In the genomic region with DNA sequence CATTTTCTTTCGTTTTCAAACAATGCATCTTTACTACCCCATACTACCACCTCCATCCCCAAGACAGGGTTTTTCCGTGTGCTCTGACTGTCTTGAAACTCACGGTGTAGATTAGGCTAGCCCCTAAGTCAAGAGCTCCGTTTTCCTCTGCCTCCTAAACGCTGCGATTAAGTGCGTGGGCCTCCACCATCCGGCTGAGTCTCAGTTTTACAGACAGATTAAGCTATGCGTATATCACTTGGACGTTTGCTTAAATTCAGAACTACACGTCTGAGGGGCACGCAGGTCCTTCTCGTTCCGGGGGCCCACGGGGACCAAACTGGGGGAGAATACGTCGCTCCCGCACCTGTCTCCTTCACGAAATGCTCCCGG, we compare ENCODE assay signal across 7 mouse cellular contexts. TPM values are rescaled to one million over a fixed set of nuclear protein-coding genes. Genes with fewer than 3 reads are reported as not detected.
A peak's percentile ranks its signal among the peaks of the same experiment; 100 is the strongest.
DNase-seq lines count a peak whose midpoint lies in the region; ATAC-seq lines count a peak whose summit lies in the region.

No protein-coding gene starts in this region.

- WGBS in forebrain, embryonic 10.5 days: under 1% methylated on average over 20 of the region's 20 CpGs
- 1% methylated on average over 20 of the region's 20 CpGs for WGBS in limb, embryonic 13.5 days
- 1% methylated on average over 20 of the region's 20 CpGs for WGBS in stomach, embryonic 15.5 days

- H3K9ac ChIP-seq in limb, embryonic 13.5 days: peak overlapping the region; percentile 84
- H3K9ac ChIP-seq in stomach, embryonic 15.5 days: peak overlapping the region; percentile 80

- H3K9me3 ChIP-seq in megakaryocyte, embryonic 14.5 days: no peaks in the 10 kb centered on the region
- no peaks in the 10 kb centered on the region for H3K9me3 ChIP-seq in forebrain, embryonic 10.5 days
- no peaks in the 10 kb centered on the region for H3K9me3 ChIP-seq in limb, embryonic 13.5 days
- H3K9me3 ChIP-seq in stomach, embryonic 15.5 days: no peaks in the 10 kb centered on the region

- no peaks in the 10 kb centered on the region for H3K27me3 ChIP-seq in megakaryocyte, embryonic 14.5 days (replicated peaks)
- no peaks in the 10 kb centered on the region for H3K27me3 ChIP-seq in forebrain, embryonic 10.5 days (ENCODE audit: poor library complexity, severe bottlenecking)
- H3K27me3 ChIP-seq in limb, embryonic 13.5 days: no peaks in the 10 kb centered on the region
- no peaks in the 10 kb centered on the region for H3K27me3 ChIP-seq in stomach, embryonic 15.5 days (replicated peaks)

- H3K36me3 ChIP-seq in megakaryocyte, embryonic 14.5 days (replicated peaks; ENCODE audit: low read length): peaks cover 61% of the 10 kb centered on the region
- peaks cover 60% of the 10 kb centered on the region for H3K36me3 ChIP-seq in forebrain, embryonic 10.5 days (replicated peaks)
- H3K36me3 ChIP-seq in limb, embryonic 13.5 days: peaks cover 49% of the 10 kb centered on the region
- peaks cover 9% of the 10 kb centered on the region for H3K36me3 ChIP-seq in stomach, embryonic 15.5 days

- ATAC-seq in megakaryocyte, adult 5-6 weeks (ENCODE audit: poor library complexity, severe bottlenecking): no peak
- ATAC-seq in limb, embryonic 13.5 days (ENCODE audit: low FRiP score, low read depth): no peak
- no peak for ATAC-seq in stomach, embryonic 15.5 days (ENCODE audit: insufficient read depth, low FRiP score, low read depth)

- peak overlapping the region; percentile 77 for H3K4me2 ChIP-seq in limb, embryonic 13.5 days (replicated peaks)
- H3K4me2 ChIP-seq in stomach, embryonic 15.5 days: peak overlapping the region; percentile 75

- peak overlapping the region; percentile 91 for H3K27ac ChIP-seq in forebrain, embryonic 10.5 days
- H3K27ac ChIP-seq in limb, embryonic 13.5 days: peak overlapping the region; percentile 79
- H3K27ac ChIP-seq in stomach, embryonic 15.5 days: peak overlapping the region; percentile 74

- H3K4me3 ChIP-seq in megakaryocyte, embryonic 14.5 days (replicated peaks): peak overlapping the region; percentile 99
- H3K4me3 ChIP-seq in forebrain, embryonic 10.5 days: peak overlapping the region; percentile 99
- peak overlapping the region; percentile 92 for H3K4me3 ChIP-seq in limb, embryonic 13.5 days
- peak overlapping the region; percentile 97 for H3K4me3 ChIP-seq in stomach, embryonic 15.5 days (replicated peaks)

- no peak for DNase-seq in forebrain, embryonic 10.5 days (ENCODE audit: extremely low spot score, low spot score)
- DNase-seq in right cerebral cortex, postnatal 14 days: no peak
- no peak for DNase-seq in layer of hippocampus, adult 11-12 months (ENCODE audit: low spot score)

- H3K4me1 ChIP-seq in megakaryocyte, embryonic 14.5 days: peaks cover 78% of the 10 kb centered on the region
- peaks cover 45% of the 10 kb centered on the region for H3K4me1 ChIP-seq in forebrain, embryonic 10.5 days
- peaks cover 21% of the 10 kb centered on the region for H3K4me1 ChIP-seq in limb, embryonic 13.5 days
- peaks cover 10% of the 10 kb centered on the region for H3K4me1 ChIP-seq in stomach, embryonic 15.5 days

RNA-seq across cellular contexts. Expression of gene Mrpl38, which starts 0.6 kb away (rescaled TPM):
- polyA plus RNA-seq in megakaryocyte, embryonic 14.5 days (2012; ENCODE audit: insufficient read depth, low replicate concordance): 25.4 and 80.4 TPM in 2 replicates
- total RNA-seq in megakaryocyte, adult 5-6 weeks (2015): 14.6 and 17.3 TPM in 2 replicates
- total RNA-seq in megakaryocyte, adult 5-6 weeks (2017): 6.9 and 10.0 TPM in 2 replicates
- polyA plus RNA-seq in forebrain, embryonic 10.5 days (2016; fragmentation: Nextera tagmentation; extraction: Ambion mirVana): 112 and 114 TPM in 2 replicates
- polyA plus RNA-seq in limb, embryonic 13.5 days (2015; fragmentation: Nextera tagmentation; extraction: Ambion mirVana): 86.0 and 86.3 TPM in 2 replicates
- polyA plus RNA-seq in stomach, embryonic 15.5 days (2015; fragmentation: Nextera tagmentation; extraction: Ambion mirVana): 94.8 and 102 TPM in 2 replicates

RNA-seq across cellular contexts. Expression of gene Trim65, which starts 7.2 kb away (rescaled TPM):
- polyA plus RNA-seq in megakaryocyte, embryonic 14.5 days (2012; ENCODE audit: insufficient read depth, low replicate concordance): 3.0 and 9.5 TPM in 2 replicates
- total RNA-seq in megakaryocyte, adult 5-6 weeks (2015): 15.8 and 15.9 TPM in 2 replicates
- total RNA-seq in megakaryocyte, adult 5-6 weeks (2017): 7.9 and 10.7 TPM in 2 replicates
- 1.7 TPM in 2 replicates for polyA plus RNA-seq in forebrain, embryonic 10.5 days (2016; fragmentation: Nextera tagmentation; extraction: Ambion mirVana)
- polyA plus RNA-seq in limb, embryonic 13.5 days (2015; fragmentation: Nextera tagmentation; extraction: Ambion mirVana): 2.3 and 3.2 TPM in 2 replicates
- polyA plus RNA-seq in stomach, embryonic 15.5 days (2015; fragmentation: Nextera tagmentation; extraction: Ambion mirVana): 5.7 and 6.5 TPM in 2 replicates

RNA-seq across cellular contexts. Expression of gene Trim47, which starts 11.1 kb away (rescaled TPM):
- 6.9 and 23.5 TPM in 2 replicates for polyA plus RNA-seq in megakaryocyte, embryonic 14.5 days (2012; ENCODE audit: insufficient read depth, low replicate concordance)
- 0.47 TPM in 1 of 2 replicates, not detected in the other for total RNA-seq in megakaryocyte, adult 5-6 weeks (2015)
- total RNA-seq in megakaryocyte, adult 5-6 weeks (2017): 0.07 TPM in 1 of 2 replicates, not detected in the other
- polyA plus RNA-seq in forebrain, embryonic 10.5 days (2016; fragmentation: Nextera tagmentation; extraction: Ambion mirVana): 2.1 and 2.4 TPM in 2 replicates
- polyA plus RNA-seq in limb, embryonic 13.5 days (2015; fragmentation: Nextera tagmentation; extraction: Ambion mirVana): 15.7 and 15.9 TPM in 2 replicates
- polyA plus RNA-seq in stomach, embryonic 15.5 days (2015; fragmentation: Nextera tagmentation; extraction: Ambion mirVana): 27.6 and 30.9 TPM in 2 replicates

RNA-seq across cellular contexts. Expression of gene Fbf1, which starts 29.9 kb away (rescaled TPM):
- polyA plus RNA-seq in megakaryocyte, embryonic 14.5 days (2012; ENCODE audit: insufficient read depth, low replicate concordance): 33.9 and 37.8 TPM in 2 replicates
- total RNA-seq in megakaryocyte, adult 5-6 weeks (2015): 2.9 and 5.9 TPM in 2 replicates
- 5.7 and 6.3 TPM in 2 replicates for total RNA-seq in megakaryocyte, adult 5-6 weeks (2017)
- 63.5 and 67.7 TPM in 2 replicates for polyA plus RNA-seq in forebrain, embryonic 10.5 days (2016; fragmentation: Nextera tagmentation; extraction: Ambion mirVana)
- polyA plus RNA-seq in limb, embryonic 13.5 days (2015; fragmentation: Nextera tagmentation; extraction: Ambion mirVana): 48.6 and 48.9 TPM in 2 replicates
- 26.8 and 31.8 TPM in 2 replicates for polyA plus RNA-seq in stomach, embryonic 15.5 days (2015; fragmentation: Nextera tagmentation; extraction: Ambion mirVana)

RNA-seq across cellular contexts. Expression of gene Wbp2, which starts 51.3 kb away (rescaled TPM):
- 842 and 1,717 TPM in 2 replicates for polyA plus RNA-seq in megakaryocyte, embryonic 14.5 days (2012; ENCODE audit: insufficient read depth, low replicate concordance)
- total RNA-seq in megakaryocyte, adult 5-6 weeks (2015): 89.9 and 100 TPM in 2 replicates
- 39.5 and 49.8 TPM in 2 replicates for total RNA-seq in megakaryocyte, adult 5-6 weeks (2017)
- polyA plus RNA-seq in forebrain, embryonic 10.5 days (2016; fragmentation: Nextera tagmentation; extraction: Ambion mirVana): 71.0 and 73.6 TPM in 2 replicates
- 43.1 and 47.9 TPM in 2 replicates for polyA plus RNA-seq in limb, embryonic 13.5 days (2015; fragmentation: Nextera tagmentation; extraction: Ambion mirVana)
- polyA plus RNA-seq in stomach, embryonic 15.5 days (2015; fragmentation: Nextera tagmentation; extraction: Ambion mirVana): 70.4 and 77.6 TPM in 2 replicates
